Mouse (Mus musculus): Measurements from ENCODE around the gene Olfr884. TPM values are rescaled to one million over a fixed set of nuclear protein-coding genes. Genes with fewer than 3 reads are reported as not detected.

Olfr884 gene
- not detected for polyA plus RNA-seq (2017; shearing (Covaris generic))

- ATAC-seq = no peak
Observed at GRCm38 (mm10) chr9:38046255-38046654, at the start of gene Olfr884. Gene Olfr884, plus strand, starts transcription at chr9:38046555.

GRCm38 (mm10) chr9:37998581-37999204 is 47.7 kb upstream of the Olfr884 start:
- no peak for ATAC-seq

GRCm38 (mm10) chr9:38000021-38000420 is 46.3 kb upstream of the Olfr884 start:
- ATAC-seq = no peak

GRCm38 (mm10) chr9:38025508-38025907 is 20.8 kb upstream of the Olfr884 start, which contains the start of gene Olfr883:
Gene Olfr883, plus strand, starts transcription at chr9:38025808.
- ATAC-seq = no peak

GRCm38 (mm10) chr9:38061022-38061421 is 14.7 kb downstream of the Olfr884 start, which contains the start of gene Olfr885:
Gene Olfr885, plus strand, starts transcription at chr9:38061322.
- ATAC-seq = no peak

- ATAC-seq = no peak
Observed at GRCm38 (mm10) chr9:38083772-38084171, 37.4 kb downstream of the Olfr884 start, which contains the start of gene Olfr887. Gene Olfr887, plus strand, starts transcription at chr9:38084072.

Other genes with a start within 250 kb of the Olfr884 start
- not detected for gene Olfr876, start 243.5 kb upstream of the Olfr884 start, polyA plus RNA-seq (2017; shearing (Covaris generic))
- gene Olfr877, start 192.3 kb upstream of the Olfr884 start, polyA plus RNA-seq (2017; shearing (Covaris generic)) = not detected
- gene Olfr145, start 149.8 kb upstream of the Olfr884 start, polyA plus RNA-seq (2017; shearing (Covaris generic)) = not detected
- gene Olfr878, start 128.7 kb upstream of the Olfr884 start, polyA plus RNA-seq (2017; shearing (Covaris generic)) = under 1 TPM in 1 of 2 experiments, not detected in 1; 0.17 TPM
- gene Olfr881, start 54.7 kb upstream of the Olfr884 start, polyA plus RNA-seq (2017; shearing (Covaris generic)) = not detected
- gene Olfr883, start 20.7 kb upstream of the Olfr884 start, polyA plus RNA-seq (2017; shearing (Covaris generic)) = not detected
- not detected for gene Olfr885, start 14.8 kb downstream of the Olfr884 start, polyA plus RNA-seq (2017; shearing (Covaris generic))
- not detected for gene Olfr887, start 37.5 kb downstream of the Olfr884 start, polyA plus RNA-seq (2017; shearing (Covaris generic))
- not detected for gene Olfr888, start 61.6 kb downstream of the Olfr884 start, polyA plus RNA-seq (2017; shearing (Covaris generic))
- gene Olfr889, start 68.6 kb downstream of the Olfr884 start, polyA plus RNA-seq (2017; shearing (Covaris generic)) = under 1 TPM in 1 of 2 experiments, not detected in 1; 0.11 TPM
- under 1 TPM in 1 of 2 experiments, not detected in 1; 0.24 TPM for gene Olfr890, start 96.0 kb downstream of the Olfr884 start, polyA plus RNA-seq (2017; shearing (Covaris generic))
- gene Olfr891, start 134.3 kb downstream of the Olfr884 start, polyA plus RNA-seq (2017; shearing (Covaris generic)) = not detected
- gene Olfr893, start 161.8 kb downstream of the Olfr884 start, polyA plus RNA-seq (2017; shearing (Covaris generic)) = not detected
- not detected for gene Olfr894, start 171.5 kb downstream of the Olfr884 start, polyA plus RNA-seq (2017; shearing (Covaris generic))
- not detected for gene Olfr143, start 206.2 kb downstream of the Olfr884 start, polyA plus RNA-seq (2017; shearing (Covaris generic))
- not detected for gene Olfr895, start 221.3 kb downstream of the Olfr884 start, polyA plus RNA-seq (2017; shearing (Covaris generic))
- gene Olfr896-ps1, start 244.6 kb downstream of the Olfr884 start, polyA plus RNA-seq (2017; shearing (Covaris generic)) = not detected